In genomic region chr2:158772808-158773207, GRCm38 (mm10) we compare ENCODE assay signal across 18 mouse cellular contexts. TPM values are rescaled to one million over a fixed set of nuclear protein-coding genes. Genes with fewer than 3 reads are reported as not detected.
DNase-seq lines count a peak whose midpoint lies in the region; ATAC-seq and TF ChIP-seq lines count a peak whose summit lies in the region.
"Had no signal": no experiment of that assay in that cellular context is flagged by ENCODE, and none has a peak within 500 bp of the region (broad histone marks: within the 10 kb centered on the region; RNA-seq: fewer than 3 reads in every experiment).

No protein-coding gene starts in this region.

- ATAC-seq in liver, embryonic 13.5 days (ENCODE audit: low read depth), result no peak
- ATAC-seq in liver, embryonic 12.5 days, result no peak
- no peak for ATAC-seq in midbrain, embryonic 11.5 days (ENCODE audit: low FRiP score)
- ATAC-seq in midbrain, postnatal 0 days (ENCODE audit: low FRiP score), result no peak
- peak; percentile 62 for ATAC-seq in megakaryocyte progenitor cell, adult 5-6 weeks (replicated peaks; ENCODE audit: poor library complexity)
- ATAC-seq: forebrain, embryonic 15.5 days; hindbrain, embryonic 16.5 days; inflammation-experienced regulatory T-cells, adult 6 months had no signal

- TF ChIP-seq CTCF in midbrain, postnatal 0 days (IDR thresholded peaks at IDR 0.05), result no peak
- no peak for TF ChIP-seq CTCF in kidney, adult 2 months (conservative IDR thresholded peaks at IDR 0.05; ENCODE audit: insufficient read depth, insufficient read length, low read depth, low read length)

- no peaks in the 10 kb centered on the region for H3K27me3 ChIP-seq in liver, embryonic 13.5 days
- no peaks in the 10 kb centered on the region for H3K27me3 ChIP-seq in liver, embryonic 12.5 days (replicated peaks)
- no peaks in the 10 kb centered on the region for H3K27me3 ChIP-seq in midbrain, embryonic 11.5 days (ENCODE audit: control insufficient read depth, insufficient read depth, low read length)
- H3K27me3 ChIP-seq in midbrain, postnatal 0 days (ENCODE audit: insufficient read depth, low read length), result no peaks in the 10 kb centered on the region
- H3K27me3 ChIP-seq in kidney, adult 2 months (replicated peaks; ENCODE audit: control insufficient read depth, insufficient read depth, low read length), result no peaks in the 10 kb centered on the region
- H3K27me3 ChIP-seq: embryonic facial prominence, embryonic 12.5 days; forebrain, embryonic 15.5 days; heart, embryonic 15.5 days; hindbrain, embryonic 12.5 days had no signal

- no peak overlapping the region for H3K4me3 ChIP-seq in liver, embryonic 13.5 days (replicated peaks)
- H3K4me3 ChIP-seq in liver, embryonic 12.5 days, result no peak overlapping the region
- no peak overlapping the region for H3K4me3 ChIP-seq in midbrain, embryonic 11.5 days (ENCODE audit: low read depth, low read length)
- H3K4me3 ChIP-seq in midbrain, postnatal 0 days (ENCODE audit: low read depth, low read length), result no peak overlapping the region
- H3K4me3 ChIP-seq in kidney, adult 2 months (ENCODE audit: insufficient read depth, low read depth, low read length), result no peak overlapping the region
- H3K4me3 ChIP-seq: embryonic facial prominence, embryonic 12.5 days; forebrain, embryonic 15.5 days; heart, embryonic 15.5 days; hindbrain, embryonic 12.5 days had no signal

- no peak overlapping the region for H3K9ac ChIP-seq in liver, embryonic 13.5 days
- H3K9ac ChIP-seq in liver, embryonic 12.5 days, result no peak overlapping the region
- no peak overlapping the region for H3K9ac ChIP-seq in midbrain, embryonic 11.5 days (ENCODE audit: low read length)
- H3K9ac ChIP-seq in midbrain, postnatal 0 days (replicated peaks; ENCODE audit: low read length, poor library complexity, severe bottlenecking), result no peak overlapping the region
- H3K9ac ChIP-seq: embryonic facial prominence, embryonic 12.5 days; forebrain, embryonic 15.5 days; heart, embryonic 15.5 days; hindbrain, embryonic 12.5 days had no signal

- 90% methylated on average over 13 of the region's 13 CpGs for WGBS in liver, embryonic 13.5 days (ENCODE audit: insufficient replicate concordance)
- WGBS in liver, embryonic 12.5 days (ENCODE audit: insufficient replicate concordance), result 80% methylated on average over 13 of the region's 13 CpGs
- whole genome bisulfite sequencing in midbrain, embryonic 11.5 days, result 89% methylated on average over 13 of the region's 13 CpGs
- 90% methylated on average over 13 of the region's 13 CpGs for WGBS in midbrain, postnatal 0 days
- WGBS in kidney, adult 2 months, result 88% methylated on average over 13 of the region's 13 CpGs

- H3K4me1 ChIP-seq in liver, embryonic 13.5 days (replicated peaks), result peaks cover 76% of the 10 kb centered on the region
- peaks cover 76% of the 10 kb centered on the region for H3K4me1 ChIP-seq in liver, embryonic 12.5 days
- H3K4me1 ChIP-seq in midbrain, embryonic 11.5 days (ENCODE audit: control insufficient read depth, insufficient read depth, low read length), result peaks cover 26% of the 10 kb centered on the region
- no peaks in the 10 kb centered on the region; the same call in 1 of the 2 replicates for H3K4me1 ChIP-seq in midbrain, postnatal 0 days (ENCODE audit: insufficient read depth, low read length)
- H3K4me1 ChIP-seq in kidney, adult 2 months (ENCODE audit: control insufficient read depth, insufficient read depth, low read length), result no peaks in the 10 kb centered on the region

- no peaks in the 10 kb centered on the region for H3K9me3 ChIP-seq in liver, embryonic 13.5 days (replicated peaks)
- H3K9me3 ChIP-seq in liver, embryonic 12.5 days (replicated peaks), result no peaks in the 10 kb centered on the region
- no peaks in the 10 kb centered on the region for H3K9me3 ChIP-seq in midbrain, embryonic 11.5 days (ENCODE audit: control insufficient read depth, low read length)
- no peaks in the 10 kb centered on the region for H3K9me3 ChIP-seq in midbrain, postnatal 0 days (ENCODE audit: low read length)
- H3K9me3 ChIP-seq: embryonic facial prominence, embryonic 12.5 days; forebrain, embryonic 15.5 days; heart, embryonic 15.5 days; hindbrain, embryonic 12.5 days had no signal

- no peak for DNase-seq in liver, embryonic 13.5 days
- DNase-seq in midbrain, embryonic 11.5 days (ENCODE audit: low spot score, missing footprints), result peak; percentile 44
- no peak for DNase-seq in midbrain, postnatal 0 days (ENCODE audit: low spot score)
- no peak for DNase-seq in kidney, adult 2 months
- no peak for DNase-seq in left cerebral cortex, adult 18-20 months (ENCODE audit: low spot score in 2 of 2)
- DNase-seq: adrenal gland, adult 2 months; adrenal gland, postnatal 25 days; cerebellum, adult 18-20 months; cerebellum, postnatal 14 days; heart, postnatal 36 days had no signal

- H3K36me3 ChIP-seq in liver, embryonic 13.5 days, result peaks cover 66% of the 10 kb centered on the region
- H3K36me3 ChIP-seq in liver, embryonic 12.5 days, result peaks cover 70% of the 10 kb centered on the region
- no peaks in the 10 kb centered on the region for H3K36me3 ChIP-seq in midbrain, embryonic 11.5 days (ENCODE audit: control insufficient read depth, insufficient read depth, low read length)
- no peaks in the 10 kb centered on the region for H3K36me3 ChIP-seq in midbrain, postnatal 0 days (ENCODE audit: insufficient read depth, low read length)
- no peaks in the 10 kb centered on the region for H3K36me3 ChIP-seq in kidney, adult 2 months (ENCODE audit: control insufficient read depth, insufficient read depth, low read length)
- H3K36me3 ChIP-seq: forebrain, embryonic 15.5 days; heart, embryonic 15.5 days; hindbrain, embryonic 12.5 days had no signal

- TF ChIP-seq POLR2A in kidney, adult 2 months (IDR thresholded peaks at IDR 0.05; ENCODE audit: low read depth, low read length), result no peak

- H3K27ac ChIP-seq in liver, embryonic 13.5 days, result no peak overlapping the region
- no peak overlapping the region for H3K27ac ChIP-seq in liver, embryonic 12.5 days
- H3K27ac ChIP-seq in midbrain, embryonic 11.5 days (ENCODE audit: low read depth, low read length), result no peak overlapping the region
- no peak overlapping the region for H3K27ac ChIP-seq in midbrain, postnatal 0 days (ENCODE audit: low read depth, low read length)
- H3K27ac ChIP-seq in kidney, adult 2 months (ENCODE audit: insufficient read depth, low read depth, low read length), result no peak overlapping the region
- H3K27ac ChIP-seq: embryonic facial prominence, embryonic 12.5 days; forebrain, embryonic 15.5 days; heart, embryonic 15.5 days; hindbrain, embryonic 12.5 days had no signal

- 0 out of 2 replicates have a peak overlapping the region, but pooled peaks have one; percentile 5 for H3K4me2 ChIP-seq in liver, embryonic 13.5 days
- no peak overlapping the region for H3K4me2 ChIP-seq in liver, embryonic 12.5 days
- H3K4me2 ChIP-seq in midbrain, embryonic 11.5 days, result no peak overlapping the region
- H3K4me2 ChIP-seq in midbrain, postnatal 0 days (ENCODE audit: low read depth, low read length, poor library complexity, severe bottlenecking), result no peak overlapping the region
- H3K4me2 ChIP-seq: embryonic facial prominence, embryonic 12.5 days; forebrain, embryonic 15.5 days; heart, embryonic 15.5 days; hindbrain, embryonic 12.5 days had no signal

RNA-seq across cellular contexts. Expression of gene Fam83d, which starts 4.9 kb away (rescaled TPM):
- 15.7 and 18.1 TPM in 2 replicates for polyA plus RNA-seq in liver, embryonic 13.5 days (2015; fragmentation: Nextera tagmentation; extraction: Ambion mirVana)
- polyA plus RNA-seq in liver, embryonic 12.5 days (2016; fragmentation: Nextera tagmentation; extraction: Ambion mirVana), result 20.7 and 21.7 TPM in 2 replicates
- polyA plus RNA-seq in midbrain, embryonic 11.5 days (2014; fragmentation: Nextera tagmentation; extraction: Ambion mirVana), result 48.5 and 48.8 TPM in 2 replicates
- 6.4 and 6.6 TPM in 2 replicates for total RNA-seq in midbrain, postnatal 0 days (2014; rRNA removed)
- 3.8 TPM in 2 replicates for polyA plus RNA-seq in midbrain, postnatal 0 days (2015; fragmentation: Nextera tagmentation; extraction: Ambion mirVana)
- 8.9 and 9.3 TPM in 2 replicates for total RNA-seq in megakaryocyte progenitor cell, adult 5-6 weeks (2015)
- total RNA-seq in megakaryocyte progenitor cell, adult 5-6 weeks (2017), result 5.9 and 7.6 TPM in 2 replicates
- 0.50 and 0.69 TPM in 2 replicates for polyA plus RNA-seq in kidney, adult 2 months (2012; rRNA removed)
- total RNA-seq in left cerebral cortex, adult 18-20 months (2021), result under 1 TPM; 0.94 to 0.98 TPM

RNA-seq across cellular contexts. Expression of gene Dhx35, which starts 21.8 kb away (rescaled TPM):
- 4.4 and 4.8 TPM in 2 replicates for polyA plus RNA-seq in liver, embryonic 13.5 days (2015; fragmentation: Nextera tagmentation; extraction: Ambion mirVana)
- 5.6 and 7.1 TPM in 2 replicates for polyA plus RNA-seq in liver, embryonic 12.5 days (2016; fragmentation: Nextera tagmentation; extraction: Ambion mirVana)
- 16.1 and 18.3 TPM in 2 replicates for polyA plus RNA-seq in midbrain, embryonic 11.5 days (2014; fragmentation: Nextera tagmentation; extraction: Ambion mirVana)
- 24.7 and 26.9 TPM in 2 replicates for total RNA-seq in midbrain, postnatal 0 days (2014; rRNA removed)
- 9.7 and 11.4 TPM in 2 replicates for polyA plus RNA-seq in midbrain, postnatal 0 days (2015; fragmentation: Nextera tagmentation; extraction: Ambion mirVana)
- 10.1 and 12.4 TPM in 2 replicates for total RNA-seq in megakaryocyte progenitor cell, adult 5-6 weeks (2015)
- 15.3 and 17.3 TPM in 2 replicates for total RNA-seq in megakaryocyte progenitor cell, adult 5-6 weeks (2017)
- polyA plus RNA-seq in kidney, adult 2 months (2012; rRNA removed), result 13.3 and 17.9 TPM in 2 replicates
- total RNA-seq in left cerebral cortex, adult 18-20 months (2021), result 10 to 100 TPM; 16.7 to 18.5 TPM
